Mouse (Mus musculus) left cerebral cortex, postnatal 14 days (tissue): Measurements from ENCODE around the gene Ephb1. TPM values are rescaled to one million over a fixed set of nuclear protein-coding genes. Genes with fewer than 3 reads are reported as not detected.
A peak's percentile ranks its signal among the peaks of the same experiment; 100 is the strongest.

Experiments
- DNase-seq, 2 experiments: peaks; one replicate each; pipeline ENCODE4 v3.0.0; 2021 to 2022; ENCODE audit warnings: low spot score in 2 of 2, mixed read lengths in 1 of 2
- intact Hi-C: fragments of 180-260 bp; cut with DNase I; formaldehyde crosslinking; loops from one replicate; pipeline ENCODE4 v1.15.1; 2025
- total RNA-seq, 2 experiments: library from RNA; stranded (reverse); gene quantifications; 2 replicates each; pipeline ENCODE4 v1.2.3; 2021

Gene Ephb1
- total RNA-seq, 2 experiments from 2014 or later, result 39.2 to 40.5 TPM

DNA sequence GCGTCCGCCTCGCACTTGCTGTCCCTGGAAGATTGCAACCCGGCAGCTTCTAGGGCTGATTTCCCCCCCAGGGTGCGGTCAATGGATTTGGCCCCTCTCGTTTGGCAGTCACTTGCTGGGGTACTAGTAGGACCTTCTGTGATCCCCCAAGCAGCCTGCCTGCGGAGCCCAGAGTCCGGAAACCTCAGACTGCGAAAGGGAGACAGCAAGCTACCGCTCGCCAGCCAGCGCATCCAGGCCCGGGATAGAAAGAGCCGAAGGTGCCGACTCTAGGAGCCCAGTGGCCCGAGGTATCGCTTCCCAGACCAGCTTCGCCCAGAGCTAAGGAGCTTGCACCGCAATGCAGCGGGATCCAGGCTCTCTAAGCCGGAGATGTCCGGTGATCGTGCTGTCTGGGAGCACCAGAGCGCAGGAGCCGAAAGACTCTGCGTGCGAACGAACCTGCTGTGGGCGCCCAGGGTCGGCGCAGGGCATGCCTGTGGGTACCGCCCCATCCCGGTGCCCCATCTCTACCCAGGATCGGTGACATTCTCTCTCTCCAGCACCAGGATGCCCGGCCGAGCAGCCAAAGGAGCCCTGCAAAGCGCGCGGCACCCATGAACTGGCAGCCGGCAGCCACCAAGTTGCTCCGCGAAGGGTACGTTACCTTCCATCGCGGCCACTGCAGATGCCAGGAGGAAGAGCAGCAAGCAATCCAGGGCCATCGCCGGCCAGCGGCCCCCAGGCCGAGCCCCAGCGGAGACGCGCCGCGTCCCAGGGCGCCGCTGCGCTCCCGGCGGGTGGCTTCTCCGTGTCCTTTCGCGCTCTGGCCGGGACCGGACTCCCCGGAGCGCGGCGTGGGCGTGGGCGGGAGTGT, 629 bp downstream of the Ephb1 start:
- peak; percentile 26 to 56 for DNase-seq
- intact Hi-C loops, result loop anchor here (1.0 to 10.0 kb wide), 7 partner anchors 82 to 1169 kb away; no protein-coding TSS in a partner anchor

DNA sequence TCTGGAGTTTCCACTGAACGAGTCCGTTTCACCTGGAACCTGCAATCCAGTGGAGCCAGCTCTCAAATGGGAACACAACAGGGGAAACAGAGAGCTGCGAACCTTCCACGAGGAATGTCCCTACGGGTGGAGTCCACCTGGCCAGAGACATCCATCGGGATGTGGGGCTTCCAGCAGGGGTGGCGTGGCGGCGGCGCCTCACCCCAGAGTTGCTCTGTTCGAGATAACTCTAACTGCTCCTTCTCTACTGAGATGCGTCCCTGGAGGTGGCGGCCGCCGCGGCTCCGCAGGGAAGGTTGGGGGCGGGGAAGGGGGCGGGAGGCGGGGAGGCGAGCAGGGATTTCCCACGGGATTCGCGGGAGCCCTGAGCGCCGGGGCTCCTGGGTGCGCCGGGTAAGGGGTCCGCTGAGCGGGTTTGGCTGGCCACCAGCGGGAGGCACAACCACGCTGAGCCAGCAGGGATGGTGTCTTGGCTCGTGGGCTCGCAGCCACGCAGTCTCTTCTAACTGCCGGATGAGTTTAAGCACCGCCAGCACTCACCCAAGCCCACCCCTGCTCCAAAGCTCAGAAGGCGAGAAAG, 1.3 kb downstream of the Ephb1 start:
- peak in 1 of 2 experiments; percentile 43 for DNase-seq
- intact Hi-C loops, result loop anchor here (5.0 to 10.0 kb wide), 5 partner anchors 81 to 1168 kb away; no protein-coding TSS in a partner anchor

- intact Hi-C loops, result loop anchor here (5.0 to 10.0 kb wide), 5 partner anchors 80 to 1168 kb away; no protein-coding TSS in a partner anchor
- DNase-seq, result peak in 1 of 2 experiments; percentile 20
These were observed 2.1 kb downstream of the Ephb1 start for GRCm38 (mm10) chr9:102352186-102353055.

GRCm38 (mm10) chr9:102351721-102352120, 2.8 kb downstream of the Ephb1 start:
- DNase-seq, result peak; percentile 37 to 49
- intact Hi-C loops, result loop anchor here (5.0 to 10.0 kb wide), 5 partner anchors 79 to 1167 kb away; no protein-coding TSS in a partner anchor

GRCm38 (mm10) chr9:102351221-102351620, 3.3 kb downstream of the Ephb1 start:
- no peak for DNase-seq
- intact Hi-C loops, result loop anchor here (5.0 to 10.0 kb wide), 5 partner anchors 79 to 1166 kb away; no protein-coding TSS in a partner anchor

GRCm38 (mm10) chr9:102350696-102351095, 3.8 kb downstream of the Ephb1 start:
- intact Hi-C loops, result loop anchor here (5.0 to 10.0 kb wide), 5 partner anchors 78 to 1166 kb away; no protein-coding TSS in a partner anchor
- DNase-seq, result no peak

DNA sequence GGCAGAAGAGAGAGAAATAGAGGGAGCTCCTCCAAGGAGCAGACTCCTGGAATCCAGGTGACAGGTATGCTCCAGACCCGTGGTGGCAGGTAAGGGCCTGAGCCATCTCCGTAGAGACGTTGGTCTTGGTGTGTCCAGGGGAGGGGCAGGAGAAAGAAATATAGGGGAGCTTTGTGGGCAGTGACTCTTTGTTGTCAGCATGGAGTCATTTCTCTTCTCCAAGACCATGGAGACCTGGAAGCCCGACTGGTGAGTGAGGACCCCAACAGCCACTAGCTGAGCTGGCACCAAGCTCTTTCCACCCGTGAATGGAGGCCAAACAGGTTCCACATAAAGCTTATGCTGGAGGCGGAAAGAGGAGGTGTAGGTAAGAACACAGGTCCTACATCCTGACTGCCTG, 4.4 kb downstream of the Ephb1 start:
- DNase-seq, result no peak
- intact Hi-C loops, result loop anchor here (5.0 to 10.0 kb wide), 5 partner anchors 78 to 1165 kb away; no protein-coding TSS in a partner anchor

- intact Hi-C loops, result no loop called here
- DNase-seq, result no peak
These were observed 7.7 kb downstream of the Ephb1 start for GRCm38 (mm10) chr9:102346801-102347200.

DNA sequence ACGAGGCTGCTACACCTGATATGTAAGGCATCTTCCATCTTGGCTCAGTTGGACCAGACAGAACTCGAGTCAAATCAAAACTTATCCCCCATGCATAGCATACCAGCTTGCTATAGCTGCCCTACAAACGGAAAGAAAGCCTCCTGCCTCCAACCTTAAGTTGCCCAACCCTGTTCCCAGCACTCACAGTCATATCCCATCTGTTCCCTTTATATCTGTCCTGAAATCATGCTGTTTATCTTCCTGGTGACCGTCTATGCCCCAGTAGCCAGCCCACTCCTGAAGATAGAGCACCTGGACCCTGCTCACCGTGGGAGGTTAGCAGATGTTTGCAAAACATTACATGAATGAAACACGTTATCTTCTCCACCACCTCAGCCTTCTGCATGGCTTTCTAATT, 9.0 kb downstream of the Ephb1 start:
- DNase-seq, result no peak
- intact Hi-C loops, result no loop called here

DNA sequence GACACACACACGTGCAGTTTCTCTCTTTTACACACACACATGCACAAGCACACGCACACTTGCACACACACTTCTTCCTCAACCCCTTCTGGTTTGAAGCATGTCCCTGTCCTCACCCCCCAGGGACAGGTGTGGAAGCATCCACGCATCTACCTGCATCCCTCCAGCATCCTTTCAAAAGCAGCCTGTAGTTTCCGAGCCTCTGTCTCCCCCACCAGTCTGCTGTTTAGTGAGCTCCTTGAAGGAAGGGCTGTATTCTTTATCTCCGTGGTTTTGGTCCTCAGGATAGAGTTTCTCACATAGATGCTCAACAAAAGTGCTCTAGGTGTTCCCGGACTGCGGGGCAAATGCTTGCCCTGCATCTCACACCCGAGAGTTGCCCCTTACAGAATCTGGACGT, 9.4 kb downstream of the Ephb1 start:
- intact Hi-C loops, result no loop called here

GRCm38 (mm10) chr9:102344086-102344930, 10.2 kb downstream of the Ephb1 start:
- DNase-seq, result no peak
- intact Hi-C loops, result no loop called here

More for the DNA sequence above, 9.4 kb downstream of the Ephb1 start:
- DNase-seq, result no peak

GRCm38 (mm10) chr9:102343061-102343460, 11.4 kb downstream of the Ephb1 start:
- no peak for DNase-seq
- intact Hi-C loops, result no loop called here

DNA sequence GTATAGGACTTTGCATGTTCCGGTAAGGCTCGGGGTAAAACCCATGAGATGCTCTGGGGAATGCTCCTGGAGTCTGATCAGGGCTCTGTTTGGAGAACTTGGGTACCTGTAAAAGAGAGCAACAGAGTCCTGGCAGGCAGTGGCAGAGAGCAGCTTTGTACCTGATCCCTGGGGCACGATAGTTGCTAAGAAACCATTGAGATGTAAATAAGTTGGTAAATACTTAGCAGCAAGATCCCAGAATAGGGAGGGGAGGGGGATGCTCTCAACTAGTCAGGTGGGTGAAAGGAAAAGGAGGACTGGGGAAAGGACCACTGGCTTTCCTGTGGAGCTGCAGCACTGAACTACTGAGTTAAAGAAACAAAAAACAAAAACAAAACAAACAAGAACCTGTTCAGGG, 12.5 kb downstream of the Ephb1 start:
- intact Hi-C loops, result no loop called here
- DNase-seq, result no peak

DNA sequence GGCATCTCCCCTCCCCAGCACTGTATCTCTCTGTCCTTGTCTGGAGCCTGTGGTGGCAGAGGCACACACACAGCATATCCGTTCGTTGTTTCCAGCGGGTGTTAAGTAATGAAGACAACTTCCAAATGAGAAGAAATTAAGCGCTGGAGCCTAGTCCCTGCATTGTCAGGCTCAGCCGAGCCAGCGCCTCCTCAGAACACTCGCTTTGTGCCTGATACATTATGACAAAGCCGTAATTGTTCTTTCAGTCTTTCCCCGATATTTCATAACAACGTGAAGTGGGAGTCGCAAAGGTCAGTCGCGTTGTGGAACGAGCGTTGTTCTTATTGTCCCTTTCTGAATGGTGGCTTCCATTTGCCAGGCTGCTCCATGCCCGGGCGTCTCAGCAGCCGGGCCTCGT, 13.7 kb downstream of the Ephb1 start:
- no peak for DNase-seq
- intact Hi-C loops, result no loop called here

- DNase-seq, result no peak
- intact Hi-C loops, result no loop called here
These were observed 18.8 kb downstream of the Ephb1 start for GRCm38 (mm10) chr9:102335571-102336282.

- no peak for DNase-seq
- intact Hi-C loops, result no loop called here
These were observed 24.0 kb downstream of the Ephb1 start for GRCm38 (mm10) chr9:102330266-102331060.

- intact Hi-C loops, result no loop called here
- no peak for DNase-seq
These were observed 26.8 kb downstream of the Ephb1 start for GRCm38 (mm10) chr9:102327625-102328150.
